ENCODE assay signal across 10 mouse cellular contexts in the genomic region with DNA sequence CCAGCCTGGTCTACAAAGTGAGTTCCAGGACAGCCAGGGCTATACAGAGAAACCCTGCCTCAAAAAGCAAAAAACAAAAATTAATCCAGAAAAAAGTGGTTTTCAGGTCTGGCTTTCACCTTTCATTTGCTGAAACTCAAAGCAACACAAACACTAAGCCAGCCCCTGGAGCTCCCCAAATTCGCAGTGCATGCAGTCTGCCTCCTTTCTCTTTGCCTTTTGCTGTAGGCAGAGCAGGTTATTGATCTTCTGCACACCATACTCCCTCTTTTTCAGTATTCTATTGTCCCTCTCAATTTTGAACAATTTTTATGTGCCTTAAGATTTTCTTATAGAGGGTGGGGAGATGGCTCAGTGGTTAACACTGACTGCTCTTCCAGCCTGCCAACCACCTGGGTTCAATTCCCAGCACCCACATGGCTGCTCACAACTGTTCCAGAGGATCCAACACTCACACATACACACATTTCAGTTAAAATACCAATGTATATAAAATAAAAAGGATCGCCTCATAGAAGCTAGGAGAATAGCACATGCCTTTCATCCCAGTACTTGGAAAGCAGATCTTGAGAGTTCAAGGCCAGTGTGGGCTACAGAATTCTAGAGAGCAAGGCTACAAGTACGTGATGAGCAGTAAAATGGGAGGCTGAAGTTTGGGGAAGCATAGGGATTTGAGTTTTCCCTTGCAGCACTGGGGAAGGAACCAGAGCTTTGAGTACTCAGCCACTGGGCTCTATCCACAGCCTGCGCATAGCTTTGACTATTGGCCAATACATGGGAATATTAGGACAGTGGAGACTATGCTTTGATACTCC. TPM values are rescaled to one million over a fixed set of nuclear protein-coding genes. Genes with fewer than 3 reads are reported as not detected.
DNase-seq lines count a peak whose midpoint lies in the region; ATAC-seq and TF ChIP-seq lines count a peak whose summit lies in the region.
"Had no signal": no experiment of that assay in that cellular context is flagged by ENCODE, and none has a peak within 500 bp of the region (broad histone marks: within the 10 kb centered on the region; RNA-seq: fewer than 3 reads in every experiment).

No protein-coding gene starts in this region.

- peaks cover 55% of the 10 kb centered on the region for H3K4me1 ChIP-seq in heart, embryonic 12.5 days (replicated peaks)
- peaks cover 15% of the 10 kb centered on the region; the same call in 1 of the 2 replicates for H3K4me1 ChIP-seq in lung, postnatal 0 days (ENCODE audit: insufficient read depth, low read depth, low read length)
- H3K4me1 ChIP-seq in lung, adult 2 months (ENCODE audit: control insufficient read depth, insufficient read depth, low read length): peaks cover 13% of the 10 kb centered on the region
- H3K4me1 ChIP-seq in cortical plate, adult 2 months (ENCODE audit: control insufficient read depth, insufficient read depth, low read length): peaks cover 2% of the 10 kb centered on the region; the same call in 1 of the 2 replicates
- H3K4me1 ChIP-seq in liver, embryonic 12.5 days: peaks cover 81% of the 10 kb centered on the region

- peaks cover 57% of the 10 kb centered on the region for H3K36me3 ChIP-seq in heart, embryonic 12.5 days
- H3K36me3 ChIP-seq in lung, postnatal 0 days (ENCODE audit: insufficient read depth, low read length): peaks cover 27% of the 10 kb centered on the region
- H3K36me3 ChIP-seq in liver, embryonic 12.5 days: peaks cover 62% of the 10 kb centered on the region

- DNase-seq in heart, adult 8-10 months (ENCODE audit: low spot score): no peak
- DNase-seq in lung, postnatal 0 days (ENCODE audit: low spot score): no peak
- DNase-seq in lung, adult 2 months: no peak
- no peak for DNase-seq in layer of hippocampus, adult 11-12 months (ENCODE audit: low spot score)
- no peak for DNase-seq in layer of hippocampus, adult 18-20 months (ENCODE audit: low spot score in 2 of 2)
- DNase-seq: kidney, adult 18-20 months had no signal

- ATAC-seq in heart, embryonic 12.5 days (ENCODE audit: insufficient number of reproducible peaks, low FRiP score): no peak
- ATAC-seq in lung, postnatal 0 days: no peak
- ATAC-seq in liver, embryonic 12.5 days: no peak

- no peak overlapping the region for H3K4me3 ChIP-seq in heart, embryonic 12.5 days
- H3K4me3 ChIP-seq in lung, postnatal 0 days (ENCODE audit: low read depth, low read length): no peak overlapping the region
- H3K4me3 ChIP-seq in lung, adult 2 months (replicated peaks; ENCODE audit: extremely low read depth, low read depth, low read length): no peak overlapping the region
- no peak overlapping the region for H3K4me3 ChIP-seq in cortical plate, adult 2 months (ENCODE audit: insufficient read depth, low read length)
- 0 out of 2 replicates have a peak overlapping the region, but pooled peaks have one; percentile 93 for H3K4me3 ChIP-seq in liver, embryonic 12.5 days

- no peak for TF ChIP-seq EP300 in lung, postnatal 0 days (IDR thresholded peaks at IDR 0.05)

- H3K4me2 ChIP-seq in heart, embryonic 12.5 days: peak overlapping the region; percentile 76; the same call in 1 of the 2 replicates
- H3K4me2 ChIP-seq in lung, postnatal 0 days (replicated peaks; ENCODE audit: low read depth, low read length): no peak overlapping the region
- peak overlapping the region; percentile 92 for H3K4me2 ChIP-seq in liver, embryonic 12.5 days

- TF ChIP-seq CTCF in lung, postnatal 0 days (IDR thresholded peaks at IDR 0.05): no peak
- no peak for TF ChIP-seq CTCF in lung, adult 2 months (IDR thresholded peaks at IDR 0.05; ENCODE audit: insufficient read depth, low read length)
- TF ChIP-seq CTCF in cortical plate, adult 2 months (IDR thresholded peaks at IDR 0.05; ENCODE audit: extremely low read depth, insufficient read depth, low read length): no peak

- 64% methylated on average over 4 of the region's 4 CpGs for WGBS in heart, embryonic 12.5 days
- WGBS in lung, postnatal 0 days: 73% methylated on average over 4 of the region's 4 CpGs
- WGBS in lung, adult 2 months: 79% methylated on average over 4 of the region's 4 CpGs
- 71% methylated on average over 4 of the region's 4 CpGs for WGBS in liver, embryonic 12.5 days (ENCODE audit: insufficient replicate concordance)

- H3K27ac ChIP-seq in heart, embryonic 12.5 days (ENCODE audit: poor library complexity, severe bottlenecking): no peak overlapping the region
- H3K27ac ChIP-seq in lung, postnatal 0 days (ENCODE audit: low read length): peak overlapping the region; percentile 98; the same call in 1 of the 2 replicates
- H3K27ac ChIP-seq in cortical plate, adult 2 months (ENCODE audit: insufficient read depth, low read length): no peak overlapping the region
- H3K27ac ChIP-seq in liver, embryonic 12.5 days: peak overlapping the region; percentile 93

- H3K27me3 ChIP-seq in heart, embryonic 12.5 days (replicated peaks): no peaks in the 10 kb centered on the region
- no peaks in the 10 kb centered on the region for H3K27me3 ChIP-seq in lung, postnatal 0 days (replicated peaks; ENCODE audit: insufficient read depth, low read length)
- no peaks in the 10 kb centered on the region for H3K27me3 ChIP-seq in liver, embryonic 12.5 days (replicated peaks)

- H3K9ac ChIP-seq in heart, embryonic 12.5 days: no peak overlapping the region; the same call in 1 of the 2 replicates
- H3K9ac ChIP-seq in lung, postnatal 0 days (replicated peaks; ENCODE audit: low read depth): no peak overlapping the region
- peak overlapping the region; percentile 96; the same call in 1 of the 2 replicates for H3K9ac ChIP-seq in liver, embryonic 12.5 days

- TF ChIP-seq POLR2A in lung, adult 2 months (IDR thresholded peaks at IDR 0.05; ENCODE audit: borderline replicate concordance, extremely low read depth, low read depth, low read length): no peak
- TF ChIP-seq POLR2A in cortical plate, adult 2 months (IDR thresholded peaks at IDR 0.05; ENCODE audit: extremely low read depth, insufficient read depth, low read length): 0 out of 2 replicates have a peak, but pooled peaks have one; percentile 9

- H3K9me3 ChIP-seq in heart, embryonic 12.5 days (replicated peaks): no peaks in the 10 kb centered on the region
- H3K9me3 ChIP-seq in lung, postnatal 0 days (ENCODE audit: low read length): no peaks in the 10 kb centered on the region
- H3K9me3 ChIP-seq in liver, embryonic 12.5 days (replicated peaks): no peaks in the 10 kb centered on the region

RNA-seq across cellular contexts. Expression of a gene that starts 1.4 kb away (rescaled TPM):
- 181 and 192 TPM in 2 replicates for polyA plus RNA-seq in heart, embryonic 12.5 days (2016; fragmentation: Nextera tagmentation; extraction: Ambion mirVana)
- total RNA-seq in heart, adult 8-10 months (2022): 10 to 100 TPM; 32.7 to 36.8 (median 34.5) TPM
- 150 and 151 TPM in 2 replicates for polyA plus RNA-seq in lung, postnatal 0 days (2015; fragmentation: Nextera tagmentation; extraction: Ambion mirVana)
- 135 and 156 TPM in 2 replicates for polyA plus RNA-seq in lung, adult 2 months (2012; rRNA removed)
- 75.4 and 77.7 TPM in 2 replicates for polyA plus RNA-seq in cortical plate, adult 2 months (2012; rRNA removed)
- 191 and 205 TPM in 2 replicates for polyA plus RNA-seq in liver, embryonic 12.5 days (2016; fragmentation: Nextera tagmentation; extraction: Ambion mirVana)
- 10 to 100 TPM; 48.9 to 54.5 TPM for total RNA-seq in layer of hippocampus, adult 18-20 months (2021)

RNA-seq across cellular contexts. Expression of a gene that starts 3.8 kb away (rescaled TPM):
- 0.17 and 0.45 TPM in 2 replicates for polyA plus RNA-seq in heart, embryonic 12.5 days (2016; fragmentation: Nextera tagmentation; extraction: Ambion mirVana)
- total RNA-seq in heart, adult 8-10 months (2022): 10 to 100 TPM in 1 of 4 experiments, 1 to 10 TPM in 3; 6.9 to 10.1 (median 8.0) TPM
- polyA plus RNA-seq in lung, postnatal 0 days (2015; fragmentation: Nextera tagmentation; extraction: Ambion mirVana): 0.13 and 0.19 TPM in 2 replicates
- polyA plus RNA-seq in lung, adult 2 months (2012; rRNA removed): 11.9 and 13.3 TPM in 2 replicates
- 108 and 124 TPM in 2 replicates for polyA plus RNA-seq in cortical plate, adult 2 months (2012; rRNA removed)
- polyA plus RNA-seq in liver, embryonic 12.5 days (2016; fragmentation: Nextera tagmentation; extraction: Ambion mirVana): not detected in 2 replicates
- total RNA-seq in layer of hippocampus, adult 18-20 months (2021): 10 to 100 TPM; 62.4 to 68.1 TPM
- total RNA-seq: megakaryocyte progenitor cell, adult 5-6 weeks had no signal

RNA-seq across cellular contexts. Expression of a gene that starts 12.4 kb away (rescaled TPM):
- polyA plus RNA-seq in heart, embryonic 12.5 days (2016; fragmentation: Nextera tagmentation; extraction: Ambion mirVana): 0.27 and 0.33 TPM in 2 replicates
- under 1 TPM; 0.40 to 0.49 (median 0.42) TPM for total RNA-seq in heart, adult 8-10 months (2022)
- polyA plus RNA-seq in lung, postnatal 0 days (2015; fragmentation: Nextera tagmentation; extraction: Ambion mirVana): 0.56 and 0.74 TPM in 2 replicates
- 8.7 and 9.5 TPM in 2 replicates for polyA plus RNA-seq in lung, adult 2 months (2012; rRNA removed)
- 1.4 and 1.6 TPM in 2 replicates for polyA plus RNA-seq in cortical plate, adult 2 months (2012; rRNA removed)
- polyA plus RNA-seq in liver, embryonic 12.5 days (2016; fragmentation: Nextera tagmentation; extraction: Ambion mirVana): 0.33 and 0.50 TPM in 2 replicates
- total RNA-seq in layer of hippocampus, adult 18-20 months (2021): under 1 TPM; 0.56 to 0.64 TPM

RNA-seq across cellular contexts. Expression of a gene that starts 16.9 kb away (rescaled TPM):
- 74.8 and 78.7 TPM in 2 replicates for polyA plus RNA-seq in heart, embryonic 12.5 days (2016; fragmentation: Nextera tagmentation; extraction: Ambion mirVana)
- 10 to 100 TPM; 46.6 to 99.6 (median 72.6) TPM for total RNA-seq in heart, adult 8-10 months (2022)
- 325 and 340 TPM in 2 replicates for polyA plus RNA-seq in lung, postnatal 0 days (2015; fragmentation: Nextera tagmentation; extraction: Ambion mirVana)
- 390 and 597 TPM in 2 replicates for polyA plus RNA-seq in lung, adult 2 months (2012; rRNA removed)
- polyA plus RNA-seq in cortical plate, adult 2 months (2012; rRNA removed): 539 and 545 TPM in 2 replicates
- polyA plus RNA-seq in liver, embryonic 12.5 days (2016; fragmentation: Nextera tagmentation; extraction: Ambion mirVana): 77.2 and 78.5 TPM in 2 replicates
- total RNA-seq in layer of hippocampus, adult 18-20 months (2021): 100 to 1,000 TPM; 286 to 300 TPM

RNA-seq across cellular contexts. Expression of a gene that starts 27.5 kb away (rescaled TPM):
- 0.87 and 1.8 TPM in 2 replicates for polyA plus RNA-seq in heart, embryonic 12.5 days (2016; fragmentation: Nextera tagmentation; extraction: Ambion mirVana)
- 1 to 10 TPM; 1.3 to 2.2 (median 1.8) TPM for total RNA-seq in heart, adult 8-10 months (2022)
- 3.4 and 4.1 TPM in 2 replicates for polyA plus RNA-seq in lung, postnatal 0 days (2015; fragmentation: Nextera tagmentation; extraction: Ambion mirVana)
- polyA plus RNA-seq in lung, adult 2 months (2012; rRNA removed): 18.4 and 35.7 TPM in 2 replicates
- polyA plus RNA-seq in cortical plate, adult 2 months (2012; rRNA removed): 2.5 and 3.1 TPM in 2 replicates
- polyA plus RNA-seq in liver, embryonic 12.5 days (2016; fragmentation: Nextera tagmentation; extraction: Ambion mirVana): 0.54 and 0.78 TPM in 2 replicates
- 1 to 10 TPM; 2.2 to 4.6 TPM for total RNA-seq in layer of hippocampus, adult 18-20 months (2021)

Comparison
In these comparisons a context has a peak if more than half of its experiments do, and no peak if none do; other contexts are left out.
1. H3K27ac ChIP-seq: peak in lung, postnatal 0 days (single experiment) and liver, embryonic 12.5 days (single experiment); none in heart, embryonic 12.5 days (single experiment) and cortical plate, adult 2 months (single experiment).